Mouse (Mus musculus) right cerebral cortex, postnatal 36 days (tissue): ENCODE measurements around the gene Kcnb1.
"Not testable (repeated sequence)": the region's sequence is repeated elsewhere in the genome, so short reads cannot be mapped to it uniquely, and the experiment has no call there.

Experiments
- DNase-seq, 2 experiments: peaks; one replicate each; pipeline ENCODE4 v3.0.0; 2022; ENCODE audit warnings: low spot score in 2 of 2, mixed read lengths in 1 of 2

The Kcnb1 gene

GRCm38 (mm10) chr2:167204686-167205085, 14.7 kb upstream of the Kcnb1 start:
- DNase-seq = not testable (repeated sequence)

GRCm38 (mm10) chr2:167203505-167204166, 13.7 kb upstream of the Kcnb1 start:
- DNase-seq = no peak

- DNase-seq = peak; percentile 84 to 90
Measured at GRCm38 (mm10) chr2:167201463-167202291, 11.7 kb upstream of the Kcnb1 start.

- no peak for DNase-seq
Measured at GRCm38 (mm10) chr2:167198660-167199427, 8.9 kb upstream of the Kcnb1 start.

- no peak for DNase-seq
Measured at GRCm38 (mm10) chr2:167193361-167193760, 3.4 kb upstream of the Kcnb1 start.

GRCm38 (mm10) chr2:167189291-167190075, 472 bp downstream of the Kcnb1 start:
- DNase-seq = no peak

- no peak for DNase-seq
Measured at GRCm38 (mm10) chr2:167188315-167189207, 1.4 kb downstream of the Kcnb1 start.

- no peak for DNase-seq
Measured at GRCm38 (mm10) chr2:167187119-167187518, 2.8 kb downstream of the Kcnb1 start.

GRCm38 (mm10) chr2:167186544-167186943, 3.4 kb downstream of the Kcnb1 start:
- DNase-seq = no peak

- no peak for DNase-seq
Measured at GRCm38 (mm10) chr2:167186003-167186402, 4.0 kb downstream of the Kcnb1 start.

GRCm38 (mm10) chr2:167185432-167185831, 4.5 kb downstream of the Kcnb1 start:
- DNase-seq = no peak

GRCm38 (mm10) chr2:167181662-167182389, 8.1 kb downstream of the Kcnb1 start:
- DNase-seq = no peak

GRCm38 (mm10) chr2:167181096-167181495, 8.9 kb downstream of the Kcnb1 start:
- DNase-seq = no peak

- DNase-seq = no peak
Measured at GRCm38 (mm10) chr2:167179301-167179700, 10.7 kb downstream of the Kcnb1 start.

- DNase-seq = peak in 1 of 2 experiments; percentile 89
Measured at GRCm38 (mm10) chr2:167177231-167177641, 12.7 kb downstream of the Kcnb1 start.

- no peak for DNase-seq
Measured at GRCm38 (mm10) chr2:167175284-167175683, 14.7 kb downstream of the Kcnb1 start.

GRCm38 (mm10) chr2:167173051-167173875, 16.7 kb downstream of the Kcnb1 start:
- DNase-seq = no peak

GRCm38 (mm10) chr2:167167515-167168212, 22.3 kb downstream of the Kcnb1 start:
- no peak for DNase-seq
